ENCODE assay signal across 17 mouse cellular contexts in the genomic region with DNA sequence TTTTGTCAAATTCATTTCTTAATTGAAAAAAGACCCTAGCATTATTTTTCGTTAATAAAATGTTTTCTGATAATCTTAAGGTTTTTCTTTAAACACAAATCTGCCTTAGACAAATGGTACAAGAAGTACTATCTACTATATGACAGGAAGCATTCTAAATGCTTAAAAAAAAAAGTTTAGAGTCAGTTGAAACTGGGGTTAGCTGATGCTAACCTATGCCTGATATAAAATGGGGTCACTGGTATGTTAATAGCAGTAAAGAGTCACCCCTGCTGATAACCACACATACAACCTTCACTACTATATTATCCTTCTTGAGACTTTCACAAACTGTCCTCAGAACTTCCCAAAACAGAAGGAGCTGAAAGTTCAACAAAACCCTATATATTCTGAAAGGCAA.
"Had no signal": no experiment of that assay in that cellular context is flagged by ENCODE, and none has a peak within 500 bp of the region (broad histone marks: within the 10 kb centered on the region; RNA-seq: fewer than 3 reads in every experiment).

No protein-coding gene starts in this region.

- H3K9me3 ChIP-seq: neural tube, embryonic 12.5 days; neural tube, embryonic 13.5 days; neural tube, embryonic 15.5 days; stomach, embryonic 15.5 days had no signal

- H3K27ac ChIP-seq: neural tube, embryonic 12.5 days; neural tube, embryonic 13.5 days; neural tube, embryonic 15.5 days; stomach, embryonic 15.5 days; stomach, postnatal 0 days had no signal

- H3K4me3 ChIP-seq: neural tube, embryonic 12.5 days; neural tube, embryonic 13.5 days; neural tube, embryonic 15.5 days; stomach, embryonic 15.5 days had no signal

- DNase-seq: retina, postnatal 1 day; right cerebral cortex, adult 18-20 months; right cerebral cortex, postnatal 14 days; right cerebral cortex, postnatal 25 days; right cerebral cortex, postnatal 4 days; spleen, adult 18-20 months; thymus, adult 18-20 months; thymus, adult 2 months; thymus, postnatal 14 days; thymus, postnatal 25 days; thymus, postnatal 36 days; thymus, postnatal 4 days had no signal

- H3K9ac ChIP-seq: neural tube, embryonic 12.5 days; neural tube, embryonic 13.5 days; neural tube, embryonic 15.5 days; stomach, embryonic 15.5 days had no signal

- H3K36me3 ChIP-seq: neural tube, embryonic 12.5 days; neural tube, embryonic 13.5 days; neural tube, embryonic 15.5 days; stomach, embryonic 15.5 days had no signal

- H3K27me3 ChIP-seq: neural tube, embryonic 12.5 days; neural tube, embryonic 13.5 days; neural tube, embryonic 15.5 days; stomach, embryonic 15.5 days had no signal
